Mouse (Mus musculus): ENCODE measurements around the gene Olfr491.

- TF ChIP-seq CTCF (IDR thresholded peaks at IDR 0.05; ENCODE audit: low read depth, low read length) (no peak), POLR2A (IDR thresholded peaks at IDR 0.05; ENCODE audit: insufficient read depth, low read length) (no peak)
Observed at GRCm38 (mm10) chr7:108288834-108289233, 24.4 kb upstream of the Olfr491 start, which contains the start of gene Olfr490.
